Mouse (Mus musculus) liver, embryonic 14 days (tissue): ENCODE results near the gene Cbr3. TPM values are rescaled to one million over a fixed set of nuclear protein-coding genes. Genes with fewer than 3 reads are reported as not detected.

ENCODE experiments used
- polyA plus RNA-seq: library from polyadenylated mRNA; depleted of rRNA; stranded (reverse); fragments of >200 nt; gene quantifications from 2 replicates; pipeline ENCODE4 v1.2.3, GENCODE M21; 2012; rRNA removed

Cbr3 gene
- 0.25 and 0.26 TPM in 2 replicates for polyA plus RNA-seq

DNA sequence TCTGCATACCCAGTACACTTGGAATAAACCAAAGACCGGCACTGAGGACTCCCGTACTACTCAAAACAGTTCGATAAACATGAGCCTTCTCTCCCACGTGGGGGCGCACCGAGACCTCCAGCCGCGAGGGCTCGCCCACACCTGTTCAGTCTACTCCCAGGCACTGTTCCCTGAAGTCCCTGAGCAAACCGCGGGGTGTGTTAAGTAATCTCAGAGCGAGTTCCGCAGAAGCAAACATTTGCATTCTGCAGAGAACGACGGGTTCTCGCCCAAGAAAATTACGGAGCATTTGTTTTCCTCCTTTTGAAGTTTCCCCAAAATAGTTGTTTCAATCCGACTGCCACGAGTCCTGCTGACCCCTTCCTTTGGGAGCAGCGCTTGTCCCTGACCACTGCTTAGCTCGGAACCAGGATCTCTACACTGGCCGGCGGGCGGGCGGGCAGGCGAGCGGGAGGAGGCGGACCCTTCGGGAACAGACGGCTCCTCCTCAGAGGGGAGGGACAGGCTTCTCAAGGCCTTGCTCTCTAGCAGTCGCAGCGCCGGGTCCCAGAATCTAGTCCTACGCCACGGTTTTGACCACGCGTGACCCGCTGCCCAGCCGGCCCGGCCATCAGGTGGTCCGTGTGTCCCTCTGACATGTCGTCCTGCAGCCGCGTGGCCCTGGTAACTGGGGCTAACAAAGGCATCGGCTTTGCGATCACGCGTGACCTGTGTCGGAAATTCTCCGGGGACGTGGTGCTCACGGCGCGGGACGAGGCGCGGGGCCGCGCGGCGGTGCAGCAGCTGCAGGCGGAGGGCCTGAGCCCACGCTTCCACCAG lies at the start of gene Cbr3:
TSS of gene Cbr3 (plus strand) at position 527 of the 819 bp plus-strand sequence.

DNA sequence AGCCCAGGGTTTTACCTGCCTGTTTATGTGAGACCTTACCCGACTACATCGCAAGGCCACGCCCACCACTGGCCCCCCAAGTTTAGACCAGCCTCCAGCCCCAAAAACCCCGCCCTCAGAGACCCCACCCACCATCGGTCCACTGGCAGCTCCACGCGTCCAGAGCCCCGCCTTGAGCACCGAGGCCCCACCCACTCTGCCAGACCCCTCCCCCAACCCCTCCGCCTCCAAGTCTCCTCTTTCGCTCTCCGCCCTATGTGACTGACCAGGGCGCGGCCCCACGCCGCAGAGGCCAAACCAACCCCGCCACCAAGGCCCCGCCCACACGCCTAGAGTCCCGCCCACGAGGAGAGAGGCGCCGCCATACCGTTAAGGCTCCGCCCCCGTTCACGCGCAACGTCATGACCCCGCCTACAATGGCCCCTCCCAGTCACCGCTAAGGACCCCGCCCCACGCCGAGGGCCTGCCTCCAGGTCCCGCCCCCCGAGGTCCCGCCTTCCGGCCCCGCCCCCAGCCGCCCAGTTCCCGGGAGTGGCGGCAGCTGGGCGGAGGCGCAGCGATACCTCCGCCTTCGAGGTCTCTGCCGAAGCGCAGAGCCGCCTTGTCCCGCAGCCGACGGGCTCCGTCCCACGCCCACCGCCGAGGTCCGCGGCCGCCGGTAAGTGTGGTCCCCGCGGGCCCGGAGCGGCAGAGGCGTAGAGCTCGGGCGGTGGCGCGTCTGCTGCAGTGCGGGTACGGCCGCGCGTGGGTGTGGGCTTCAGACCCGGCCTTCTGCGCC lies 28.6 kb downstream of the Cbr3 start, which contains the start of gene Dop1b:
TSS of gene Dop1b (plus strand) at position 494 of the 778 bp plus-strand sequence.

Other genes starting within 250 kb of the Cbr3 start
- gene Setd4, start 79.2 kb upstream of the Cbr3 start, polyA plus RNA-seq, result 3.9 and 4.5 TPM in 2 replicates
- 18.3 and 19.3 TPM in 2 replicates for gene Cbr1, start 77.4 kb upstream of the Cbr3 start, polyA plus RNA-seq
- not detected in 2 replicates for gene Gm5678, start 55.1 kb upstream of the Cbr3 start, polyA plus RNA-seq
- gene Dop1b, start 28.7 kb downstream of the Cbr3 start, polyA plus RNA-seq, result 10.2 and 12.3 TPM in 2 replicates
- 12.8 and 15.2 TPM in 2 replicates for gene Morc3, start 148.9 kb downstream of the Cbr3 start, polyA plus RNA-seq
- gene Chaf1b, start 200.7 kb downstream of the Cbr3 start, polyA plus RNA-seq, result 23.5 and 28.0 TPM in 2 replicates